Mouse (Mus musculus) frontal cortex, postnatal 10 days (tissue): ENCODE results near the gene Tigd4.
A peak's percentile ranks its signal among the peaks of the same experiment; 100 is the strongest.
"Not testable (repeated sequence)": the region's sequence is repeated elsewhere in the genome, so short reads cannot be mapped to it uniquely, and the experiment has no call there.

Experiments used
- DNase-seq, 2 experiments: peaks; one replicate each; pipeline ENCODE4 v3.0.0; 2022; ENCODE audit warnings: low spot score in 2 of 2, mixed read lengths in 1 of 2

The Tigd4 gene

GRCm38 (mm10) chr3:84593274-84593673 lies at the start of gene Tigd4:
Gene Tigd4, plus strand, starts transcription at chr3:84593574.
- no peak for DNase-seq

GRCm38 (mm10) chr3:84547177-84547576 lies 46.2 kb upstream of the Tigd4 start:
- DNase-seq = no peak

- no peak for DNase-seq
Measured at GRCm38 (mm10) chr3:84555780-84556179, 37.6 kb upstream of the Tigd4 start.

DNA sequence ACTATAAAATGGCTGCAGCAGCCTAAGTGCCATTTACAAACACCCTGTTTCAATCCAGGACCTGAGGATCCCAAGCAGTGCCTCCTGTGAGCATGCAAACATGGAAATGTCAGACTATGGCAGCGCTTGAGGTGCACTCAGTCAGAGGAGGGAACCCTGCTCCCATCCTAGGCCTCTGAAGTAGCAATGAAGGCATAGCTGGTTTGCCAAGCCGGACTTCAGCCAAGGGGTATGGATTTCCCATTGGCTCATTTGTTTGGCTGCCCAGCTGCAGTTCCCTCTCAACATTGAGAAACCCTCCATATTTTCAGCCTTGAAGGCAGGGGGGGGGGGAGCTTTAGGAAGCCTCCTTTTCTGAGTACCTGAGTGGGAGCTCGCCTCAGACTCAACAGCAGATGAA lies 35.1 kb upstream of the Tigd4 start:
- DNase-seq = no peak

GRCm38 (mm10) chr3:84562911-84563310 lies 30.5 kb upstream of the Tigd4 start:
- not testable (repeated sequence) for DNase-seq

- DNase-seq = no peak
Measured at GRCm38 (mm10) chr3:84563415-84563814, 30.0 kb upstream of the Tigd4 start.

DNA sequence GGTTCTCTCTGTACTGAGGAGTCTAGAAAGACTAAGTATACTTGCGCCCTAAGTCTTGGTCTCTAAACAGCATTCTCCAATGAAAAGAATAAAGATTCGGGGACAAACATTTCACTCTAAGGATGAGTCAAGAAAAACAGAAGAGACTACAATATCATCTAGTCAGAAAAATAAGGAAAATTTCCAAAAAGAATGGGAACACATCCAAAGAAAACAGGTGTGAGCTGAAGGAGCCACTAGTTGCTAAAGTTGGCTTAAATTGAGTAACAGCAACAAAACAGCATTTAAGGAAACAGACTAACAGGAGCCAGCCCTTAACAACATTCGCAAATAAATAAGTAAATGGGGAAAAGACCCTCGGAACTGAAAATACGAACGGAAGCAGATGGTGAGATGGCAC lies 24.8 kb upstream of the Tigd4 start:
- no peak for DNase-seq

DNA sequence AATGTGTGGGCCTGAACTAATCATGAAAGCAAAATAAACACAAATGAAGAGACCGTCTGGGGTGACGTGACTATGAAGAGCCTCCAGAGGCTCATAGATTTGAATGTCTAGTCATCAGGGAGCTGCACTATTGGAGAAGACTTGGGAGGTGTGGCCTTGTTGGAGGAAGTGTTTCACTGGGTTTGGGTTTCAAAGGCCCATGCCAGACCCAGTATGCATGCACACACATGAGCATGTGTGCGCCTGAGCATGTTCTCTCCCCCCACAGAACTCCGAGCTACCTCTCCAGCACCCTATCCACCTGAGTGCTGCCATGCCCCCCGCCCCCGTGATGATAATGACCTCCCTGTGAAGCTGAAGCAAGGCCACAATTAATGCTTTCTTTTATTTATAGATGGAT lies 23.8 kb upstream of the Tigd4 start:
- DNase-seq = no peak

DNA sequence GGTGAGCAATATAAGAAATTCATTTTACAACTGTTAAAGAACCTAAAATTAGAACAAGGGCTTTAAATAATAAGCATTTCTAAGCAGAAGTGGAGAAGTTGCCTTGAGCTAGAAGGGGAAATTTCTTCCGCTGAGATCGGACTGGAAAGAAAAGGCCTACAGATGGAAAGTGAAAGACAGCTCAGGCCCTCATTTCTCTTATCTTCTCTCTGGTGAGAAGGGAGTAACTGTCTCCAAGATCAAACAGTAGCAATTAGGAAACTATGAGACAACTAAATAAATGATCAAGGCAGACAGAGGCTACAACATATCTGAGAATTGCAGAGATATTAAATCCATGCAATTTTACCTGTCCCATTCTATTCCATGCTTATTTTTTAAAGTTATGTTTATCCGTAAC lies 22.9 kb upstream of the Tigd4 start:
- DNase-seq = no peak

DNA sequence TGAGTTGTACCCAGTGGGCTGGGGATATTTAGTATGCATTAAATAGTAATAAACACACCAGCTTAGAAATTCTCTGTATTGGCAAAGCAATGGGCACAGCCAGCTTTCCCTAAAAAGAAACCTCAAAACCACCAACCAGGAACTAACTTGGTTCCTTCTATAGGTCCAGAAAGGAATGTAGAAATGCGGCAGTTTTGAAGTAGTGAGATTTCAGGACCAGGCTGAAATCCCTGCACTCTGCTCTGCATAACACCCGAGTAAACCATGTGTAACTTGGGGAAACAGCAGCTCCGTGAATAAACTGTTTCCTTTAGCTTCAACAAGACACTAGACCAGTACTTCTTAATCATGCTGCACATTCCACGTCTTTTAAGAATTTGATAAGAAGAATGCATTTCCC lies 12.7 kb upstream of the Tigd4 start:
- DNase-seq = no peak

GRCm38 (mm10) chr3:84581696-84582022 lies 11.7 kb upstream of the Tigd4 start:
- no peak for DNase-seq

DNA sequence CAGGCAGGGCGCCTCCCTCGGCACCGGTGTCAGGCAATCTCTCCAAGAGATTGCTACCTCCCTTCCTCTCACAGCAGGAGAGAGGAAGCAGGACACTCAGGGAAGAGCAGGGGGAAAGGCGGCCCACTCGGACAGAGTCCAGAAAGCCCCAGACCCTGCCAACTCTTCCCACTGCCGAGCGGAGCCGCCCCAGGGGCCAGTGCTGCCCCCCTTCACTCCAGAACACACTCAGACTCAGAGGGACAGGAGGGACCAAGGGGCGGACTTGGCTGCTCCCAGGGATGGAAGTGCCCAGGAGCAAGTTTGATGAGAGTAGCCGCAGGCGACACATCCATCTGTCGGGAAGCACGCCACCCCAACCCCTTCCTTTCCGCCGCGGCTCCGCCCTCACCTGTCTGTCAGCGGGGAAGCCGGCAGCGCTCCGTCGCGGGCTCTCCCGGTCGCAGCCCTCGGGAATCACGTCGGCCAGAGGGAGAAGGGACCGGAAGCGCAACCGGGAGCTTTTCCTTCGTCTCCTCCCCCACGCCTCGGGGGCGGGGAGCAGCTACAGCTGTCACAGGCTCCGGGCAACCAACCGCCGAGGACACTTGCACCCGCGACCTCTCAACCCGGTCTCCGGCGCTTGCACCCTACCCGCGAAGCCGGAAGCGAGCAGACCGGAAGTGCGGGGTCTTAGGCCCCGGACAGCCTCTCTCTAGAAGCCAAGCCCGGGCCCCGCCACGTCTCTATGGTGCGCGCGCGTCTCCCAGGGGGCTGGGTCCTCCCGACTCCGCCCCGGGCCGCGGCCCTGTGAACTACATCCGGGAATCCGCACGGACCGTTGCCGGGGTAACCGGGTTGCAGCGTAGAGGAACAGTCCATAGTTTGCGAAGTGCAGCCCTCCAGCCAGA lies 11.1 kb upstream of the Tigd4 start, which contains the start of gene Arfip1:
Gene Arfip1 (minus strand): TSS at position 603 of the 890 bp plus-strand sequence.
- peak; percentile 92 to 95 for DNase-seq

- no peak for DNase-seq
Measured at GRCm38 (mm10) chr3:84582913-84583276, 10.5 kb upstream of the Tigd4 start.

GRCm38 (mm10) chr3:84586736-84587135 lies 6.6 kb upstream of the Tigd4 start:
- DNase-seq = no peak

DNA sequence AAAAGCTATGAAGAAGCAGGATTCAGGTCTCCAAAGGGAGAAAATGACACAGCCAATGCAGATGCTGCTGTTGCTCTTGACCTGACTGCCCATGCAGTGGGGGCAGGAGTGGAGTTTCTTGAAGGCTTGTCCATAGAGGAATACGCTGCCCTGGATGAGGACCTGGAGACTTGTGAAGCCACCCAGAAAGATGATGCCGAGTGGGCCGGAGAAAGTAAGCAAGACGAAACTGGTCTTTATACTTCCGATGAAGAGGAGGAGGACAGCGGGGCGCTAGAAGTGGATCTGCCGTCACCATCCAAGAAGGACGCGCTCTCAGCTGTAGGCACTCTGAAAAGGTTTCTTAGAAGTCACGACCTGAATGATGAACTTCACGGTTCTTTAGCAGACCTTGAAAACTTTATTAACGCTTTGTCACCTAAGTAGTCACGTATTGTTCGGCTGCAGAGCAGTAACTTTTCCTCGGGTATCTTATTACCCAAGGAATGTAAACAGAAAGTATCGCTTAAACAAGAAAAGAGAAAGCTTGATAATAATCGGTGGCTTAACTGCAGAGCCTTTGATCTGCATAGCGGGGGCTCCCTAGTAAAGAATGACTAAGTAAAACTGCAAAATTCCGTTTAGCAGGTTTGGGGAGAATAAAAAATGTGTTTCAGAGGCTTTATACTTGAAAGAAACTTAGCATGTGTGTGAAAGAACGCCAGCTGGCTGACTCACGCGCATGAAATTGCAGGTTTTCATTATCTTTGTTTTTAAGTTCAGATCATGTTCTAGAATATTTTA lies 1.7 kb downstream of the Tigd4 start:
- no peak for DNase-seq

GRCm38 (mm10) chr3:84595677-84596234 lies 2.4 kb downstream of the Tigd4 start:
- no peak for DNase-seq

GRCm38 (mm10) chr3:84597996-84598734 lies 4.8 kb downstream of the Tigd4 start:
- DNase-seq = no peak

- no peak for DNase-seq
Measured at GRCm38 (mm10) chr3:84598756-84599155, 5.4 kb downstream of the Tigd4 start.

DNA sequence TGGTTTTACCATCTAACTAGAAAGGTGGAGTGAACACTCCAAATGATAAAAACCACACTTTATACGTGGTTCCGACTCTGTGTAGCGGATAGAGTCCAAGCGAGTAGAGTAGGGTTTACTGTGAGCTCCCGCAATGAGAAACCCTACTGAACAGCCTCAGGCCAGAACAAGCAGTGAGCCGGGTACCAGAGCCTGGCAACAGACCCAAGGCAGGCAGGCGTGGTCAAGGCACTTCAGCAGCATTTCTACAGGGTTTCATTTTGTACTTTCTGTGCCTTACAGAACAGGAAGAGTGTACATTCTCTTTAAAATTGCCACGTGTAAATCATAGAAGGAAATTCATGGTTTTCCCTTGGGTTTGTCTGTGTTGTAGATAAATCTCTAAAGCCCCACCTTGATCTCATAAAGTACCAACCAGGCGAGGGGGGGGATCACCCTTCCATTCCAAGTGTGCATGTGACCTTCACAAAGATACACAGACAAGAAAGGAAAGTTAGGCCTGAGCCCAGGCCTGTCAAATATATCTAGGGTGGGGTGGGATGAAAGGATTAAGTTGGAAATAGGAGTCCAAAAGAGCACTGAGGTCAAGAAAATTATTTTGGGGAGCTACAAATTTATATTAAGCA lies 8.6 kb downstream of the Tigd4 start:
- no peak for DNase-seq

- no peak for DNase-seq
Measured at GRCm38 (mm10) chr3:84602759-84603158, 9.4 kb downstream of the Tigd4 start.

- DNase-seq = no peak
Measured at GRCm38 (mm10) chr3:84603212-84603611, 9.8 kb downstream of the Tigd4 start.
